In genomic region chr10:19185790-19186581, GRCm38 (mm10) we compare ENCODE assay signal across 8 mouse cellular contexts.
DNase-seq lines count a peak whose midpoint lies in the region; ATAC-seq lines count a peak whose summit lies in the region.

No protein-coding gene starts in this region.

- no peaks in the 10 kb centered on the region for H3K9me3 ChIP-seq in forebrain, embryonic 11.5 days (ENCODE audit: control insufficient read depth, low read length)
- H3K9me3 ChIP-seq in hindbrain, embryonic 15.5 days, result no peaks in the 10 kb centered on the region

- H3K36me3 ChIP-seq in forebrain, embryonic 11.5 days (ENCODE audit: control insufficient read depth, insufficient read depth, low read length), result no peaks in the 10 kb centered on the region
- H3K36me3 ChIP-seq in hindbrain, embryonic 15.5 days, result no peaks in the 10 kb centered on the region

- H3K4me1 ChIP-seq in forebrain, embryonic 11.5 days (replicated peaks; ENCODE audit: control insufficient read depth, insufficient read depth, low read length), result 0 out of 2 replicates have a peak, but pooled peaks cover 1% of the 10 kb centered on the region
- H3K4me1 ChIP-seq in hindbrain, embryonic 15.5 days (replicated peaks), result peaks cover 9% of the 10 kb centered on the region

- 17% methylated on average over 18 of the region's 18 CpGs for WGBS in forebrain, embryonic 11.5 days
- 13% methylated on average over 18 of the region's 18 CpGs for WGBS in hindbrain, embryonic 15.5 days

- ATAC-seq in forebrain, embryonic 11.5 days (replicated peaks; ENCODE audit: low FRiP score), result peak; percentile 67
- peak; percentile 74 for ATAC-seq in hindbrain, embryonic 15.5 days (ENCODE audit: low FRiP score, low read depth)

- H3K27ac ChIP-seq in forebrain, embryonic 11.5 days (ENCODE audit: low read depth, low read length), result no peak overlapping the region
- no peak overlapping the region for H3K27ac ChIP-seq in hindbrain, embryonic 15.5 days (replicated peaks)

- H3K4me2 ChIP-seq in forebrain, embryonic 11.5 days (ENCODE audit: low read depth, low read length, severe bottlenecking), result peak overlapping the region; percentile 51
- peak overlapping the region; percentile 60 for H3K4me2 ChIP-seq in hindbrain, embryonic 15.5 days

- peak; percentile 12 for DNase-seq in ovary, postnatal 14 days (ENCODE audit: low spot score)
- DNase-seq in ovary, postnatal 10 days (ENCODE audit: low spot score), result no peak
- peak; percentile 42 for DNase-seq in c-Kit-positive CD71-positive TER-119-positive erythroid progenitor cells, embryonic 14.5 days (ENCODE audit: low spot score)
- peak; percentile 62 for DNase-seq in forebrain, embryonic 11.5 days (ENCODE audit: low spot score)
- peak; percentile 5 to 6 for DNase-seq in layer of hippocampus, postnatal 36 days
- peak; percentile 33 to 57 for DNase-seq in lung, postnatal 4 days
- DNase-seq in right cerebral cortex, postnatal 25 days, result peak; percentile 14

- H3K9ac ChIP-seq in forebrain, embryonic 11.5 days (ENCODE audit: low read length), result peak overlapping the region; percentile 52; the same call in 1 of the 2 replicates
- H3K9ac ChIP-seq in hindbrain, embryonic 15.5 days, result 0 out of 2 replicates have a peak overlapping the region, but pooled peaks have one; percentile 25

- H3K27me3 ChIP-seq in forebrain, embryonic 11.5 days (ENCODE audit: control insufficient read depth, insufficient read depth, low read length), result peaks cover 3% of the 10 kb centered on the region; the same call in 1 of the 2 replicates
- 0 out of 2 replicates have a peak, but pooled peaks cover 3% of the 10 kb centered on the region for H3K27me3 ChIP-seq in hindbrain, embryonic 15.5 days

- peak overlapping the region; percentile 15 for H3K4me3 ChIP-seq in forebrain, embryonic 11.5 days (ENCODE audit: low read depth, low read length)
- H3K4me3 ChIP-seq in hindbrain, embryonic 15.5 days, result peak overlapping the region; percentile 30
